Mouse (Mus musculus): Measurements from ENCODE around the gene Mfng. TPM values are rescaled to one million over a fixed set of nuclear protein-coding genes. Genes with fewer than 3 reads are reported as not detected.

The Mfng gene
- polyA plus RNA-seq, 1 experiment: 4.4 TPM

DNA sequence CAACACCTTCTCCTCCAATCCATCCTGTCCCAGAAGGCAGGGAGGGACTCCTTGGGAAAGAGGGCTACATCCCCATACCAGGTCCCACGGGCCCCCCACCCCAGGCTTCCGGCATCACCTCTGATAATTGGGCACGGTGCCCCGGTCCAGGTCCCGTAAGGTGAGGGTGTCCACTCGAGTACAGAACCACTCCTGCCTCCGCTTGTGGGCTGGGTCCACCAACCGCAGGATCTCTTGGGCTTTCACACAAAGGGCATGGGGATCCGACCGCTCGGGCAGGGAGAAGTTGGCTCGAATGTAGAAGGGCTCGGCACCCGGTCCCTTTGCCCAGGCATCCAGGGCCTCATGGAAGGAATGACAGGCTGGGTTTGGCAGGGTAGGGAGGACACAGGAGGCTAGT lies 7.1 kb upstream of the Mfng start:
- H3K4me3 ChIP-seq (ENCODE audit: low read depth, low read length): no peak overlapping the region
- H3K27ac ChIP-seq (ENCODE audit: insufficient read depth, low read length): no peak overlapping the region
- H3K9me3 ChIP-seq (replicated peaks; ENCODE audit: control insufficient read depth, insufficient read depth, low read length, poor library complexity, severe bottlenecking): no peaks in the 10 kb centered on the region
- TF ChIP-seq CTCF (IDR thresholded peaks at IDR 0.05; ENCODE audit: low read depth, low read length): no peak
- H3K4me1 ChIP-seq (ENCODE audit: control insufficient read depth, insufficient read depth, low read length): peaks cover 7% of the 10 kb centered on the region
- H3K9ac ChIP-seq (ENCODE audit: low read depth, poor library complexity, severe bottlenecking): no peak overlapping the region
- no peaks in the 10 kb centered on the region for H3K27me3 ChIP-seq (ENCODE audit: control insufficient read depth, insufficient read depth, low read length, poor library complexity, severe bottlenecking)
- peaks cover 3% of the 10 kb centered on the region; the same call in 1 of the 2 replicates for H3K36me3 ChIP-seq (ENCODE audit: control insufficient read depth, insufficient read depth, low read length, poor library complexity, severe bottlenecking)

DNA sequence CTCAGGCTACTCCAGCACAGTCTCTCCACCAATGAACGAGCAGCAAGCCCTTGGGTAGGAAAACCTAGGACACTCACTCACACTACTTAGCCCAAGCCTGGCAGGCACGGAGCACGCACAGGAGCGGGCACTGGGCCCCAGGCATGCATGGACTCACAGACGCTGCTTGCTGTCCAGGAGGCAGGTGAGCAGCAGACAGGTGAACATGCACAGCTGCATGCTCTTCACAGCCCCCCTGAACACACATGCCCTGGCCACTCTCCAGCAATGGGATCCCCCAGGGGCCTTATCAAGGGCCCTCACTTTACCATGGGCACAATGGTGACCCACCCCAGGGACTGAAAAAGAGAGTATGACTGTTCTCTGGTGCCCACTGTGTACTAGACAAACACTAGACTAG lies 6.4 kb upstream of the Mfng start:
- TF ChIP-seq CTCF (IDR thresholded peaks at IDR 0.05; ENCODE audit: low read depth, low read length): no peak
- no peak for TF ChIP-seq POLR2A (IDR thresholded peaks at IDR 0.05; ENCODE audit: insufficient read depth, low read length)
- no peak for TF ChIP-seq EP300 (IDR thresholded peaks at IDR 0.05; ENCODE audit: insufficient read depth, low read depth, low read length)
- Histone ChIP-seq H3K4me3 (ENCODE audit: low read depth, low read length) (no peak overlapping the region), H3K4me1 (ENCODE audit: control insufficient read depth, insufficient read depth, low read length) (peaks cover 7% of the 10 kb centered on the region), H3K27me3 (ENCODE audit: control insufficient read depth, insufficient read depth, low read length, poor library complexity, severe bottlenecking) (no peaks in the 10 kb centered on the region), H3K27ac (ENCODE audit: insufficient read depth, low read length) (no peak overlapping the region), H3K9ac (ENCODE audit: low read depth, poor library complexity, severe bottlenecking) (no peak overlapping the region), H3K36me3 (ENCODE audit: control insufficient read depth, insufficient read depth, low read length, poor library complexity, severe bottlenecking) (peaks cover 6% of the 10 kb centered on the region; the same call in 1 of the 2 replicates), H3K9me3 (replicated peaks; ENCODE audit: control insufficient read depth, insufficient read depth, low read length, poor library complexity, severe bottlenecking) (no peaks in the 10 kb centered on the region)

DNA sequence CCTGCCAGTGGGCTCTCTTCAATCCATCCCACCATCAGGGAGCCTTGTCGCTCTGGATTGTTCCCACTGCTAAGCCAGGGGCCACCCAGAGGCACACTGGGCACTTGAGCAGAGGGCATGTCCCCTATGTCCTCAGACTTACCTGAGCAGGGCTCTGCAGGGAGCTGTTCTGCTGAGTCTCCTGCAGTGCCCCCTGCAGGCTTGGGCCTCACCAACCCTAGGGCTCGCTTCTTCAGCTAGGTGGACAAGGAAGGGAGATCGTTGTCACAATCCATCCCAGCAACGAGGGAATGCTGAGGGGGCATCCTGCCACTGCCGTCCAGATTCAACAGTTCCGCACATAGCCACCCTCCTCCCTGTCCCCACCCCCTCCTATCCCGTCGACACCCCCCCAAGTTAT lies 6.0 kb upstream of the Mfng start:
- H3K36me3 ChIP-seq (ENCODE audit: control insufficient read depth, insufficient read depth, low read length, poor library complexity, severe bottlenecking): peaks cover 6% of the 10 kb centered on the region; the same call in 1 of the 2 replicates
- TF ChIP-seq POLR2A (IDR thresholded peaks at IDR 0.05; ENCODE audit: insufficient read depth, low read length) (no peak), CTCF (IDR thresholded peaks at IDR 0.05; ENCODE audit: low read depth, low read length) (peak; percentile 61)
- no peaks in the 10 kb centered on the region for H3K27me3 ChIP-seq (ENCODE audit: control insufficient read depth, insufficient read depth, low read length, poor library complexity, severe bottlenecking)
- peak overlapping the region; percentile 62 for H3K27ac ChIP-seq (ENCODE audit: insufficient read depth, low read length)
- H3K9me3 ChIP-seq (replicated peaks; ENCODE audit: control insufficient read depth, insufficient read depth, low read length, poor library complexity, severe bottlenecking): no peaks in the 10 kb centered on the region
- H3K9ac ChIP-seq (ENCODE audit: low read depth, poor library complexity, severe bottlenecking): no peak overlapping the region
- peaks cover 7% of the 10 kb centered on the region for H3K4me1 ChIP-seq (ENCODE audit: control insufficient read depth, insufficient read depth, low read length)
- H3K4me3 ChIP-seq (ENCODE audit: low read depth, low read length): no peak overlapping the region

DNA sequence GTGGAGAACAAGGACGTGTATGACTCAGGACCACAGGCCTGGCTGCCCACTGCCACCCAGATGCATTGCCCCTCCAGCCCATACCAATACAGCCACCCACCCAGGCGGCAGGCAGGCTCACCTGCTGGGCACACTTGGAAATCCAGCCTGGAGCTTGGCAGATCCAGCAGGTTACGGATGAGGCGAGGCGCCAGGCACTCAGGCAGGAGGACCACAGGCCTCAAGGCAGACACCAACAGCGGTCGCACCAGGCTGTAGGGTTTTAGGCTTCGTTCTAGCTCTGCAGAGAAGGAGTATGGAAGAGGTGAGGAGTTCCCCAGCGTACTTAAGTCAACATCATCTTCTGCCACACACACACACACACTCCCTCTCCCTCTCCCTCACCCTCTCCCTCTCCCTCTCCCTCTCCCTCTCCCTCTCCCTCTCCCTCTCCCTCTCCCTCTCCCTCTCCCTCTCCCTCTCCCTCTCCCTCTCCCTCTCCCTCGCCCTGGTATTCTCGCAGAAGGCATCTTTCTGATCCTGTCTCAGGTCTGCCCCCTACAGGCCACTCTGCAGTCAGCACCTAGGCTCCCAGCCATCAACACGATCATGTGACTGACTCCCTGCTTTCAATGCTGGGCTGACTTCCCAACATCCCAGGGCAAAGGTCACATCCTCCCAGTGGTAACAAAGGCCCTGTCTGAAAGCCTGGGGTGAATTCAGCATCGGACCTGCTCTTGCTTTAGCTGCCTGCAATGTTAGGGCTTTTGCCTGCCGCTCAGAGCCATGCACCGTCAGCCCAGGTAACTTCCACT lies 5.0 kb upstream of the Mfng start:
- H3K9me3 ChIP-seq (replicated peaks; ENCODE audit: control insufficient read depth, insufficient read depth, low read length, poor library complexity, severe bottlenecking): no peaks in the 10 kb centered on the region
- no peaks in the 10 kb centered on the region for H3K27me3 ChIP-seq (ENCODE audit: control insufficient read depth, insufficient read depth, low read length, poor library complexity, severe bottlenecking)
- H3K4me1 ChIP-seq (ENCODE audit: control insufficient read depth, insufficient read depth, low read length): peaks cover 6% of the 10 kb centered on the region
- H3K36me3 ChIP-seq (ENCODE audit: control insufficient read depth, insufficient read depth, low read length, poor library complexity, severe bottlenecking): peaks cover 6% of the 10 kb centered on the region; the same call in 1 of the 2 replicates
- peak overlapping the region; percentile 62 for H3K27ac ChIP-seq (ENCODE audit: insufficient read depth, low read length)
- no peak overlapping the region for H3K9ac ChIP-seq (ENCODE audit: low read depth, poor library complexity, severe bottlenecking)
- no peak overlapping the region for H3K4me3 ChIP-seq (ENCODE audit: low read depth, low read length)
- TF ChIP-seq EP300 (IDR thresholded peaks at IDR 0.05; ENCODE audit: insufficient read depth, low read depth, low read length) (peak; percentile 85), CTCF (IDR thresholded peaks at IDR 0.05; ENCODE audit: low read depth, low read length) (peak; percentile 86), POLR2A (IDR thresholded peaks at IDR 0.05; ENCODE audit: insufficient read depth, low read length) (no peak)

DNA sequence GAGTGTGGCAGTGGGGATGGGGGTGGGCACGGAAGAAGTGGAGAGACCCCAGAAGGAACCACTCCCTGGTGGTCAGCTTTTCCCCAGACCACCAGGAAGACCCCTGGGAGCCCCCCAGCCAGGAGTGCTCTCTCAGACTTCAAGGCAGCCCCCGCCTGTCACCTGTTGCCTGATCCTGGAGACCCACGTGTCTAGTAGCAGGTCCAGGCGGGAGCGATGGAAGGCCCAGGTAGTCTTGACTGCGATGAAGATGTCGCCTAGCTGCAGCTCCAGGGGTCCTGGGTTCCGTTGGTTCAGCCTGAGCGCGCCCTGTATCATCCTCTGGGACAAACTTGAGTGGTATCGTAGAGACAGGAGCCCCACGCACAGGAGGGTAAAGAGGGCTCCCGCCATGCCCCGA lies 419 bp downstream of the Mfng start:
- no peak overlapping the region for H3K27ac ChIP-seq (ENCODE audit: insufficient read depth, low read length)
- peak overlapping the region; percentile 65 for H3K4me3 ChIP-seq (ENCODE audit: low read depth, low read length)
- peak overlapping the region; percentile 67 for H3K9ac ChIP-seq (ENCODE audit: low read depth, poor library complexity, severe bottlenecking)
- no peaks in the 10 kb centered on the region for H3K27me3 ChIP-seq (ENCODE audit: control insufficient read depth, insufficient read depth, low read length, poor library complexity, severe bottlenecking)
- no peaks in the 10 kb centered on the region for H3K9me3 ChIP-seq (replicated peaks; ENCODE audit: control insufficient read depth, insufficient read depth, low read length, poor library complexity, severe bottlenecking)
- H3K36me3 ChIP-seq (ENCODE audit: control insufficient read depth, insufficient read depth, low read length, poor library complexity, severe bottlenecking): peaks cover 6% of the 10 kb centered on the region; the same call in 1 of the 2 replicates
- TF ChIP-seq EP300 (IDR thresholded peaks at IDR 0.05; ENCODE audit: insufficient read depth, low read depth, low read length) (no peak), CTCF (IDR thresholded peaks at IDR 0.05; ENCODE audit: low read depth, low read length) (no peak), POLR2A (IDR thresholded peaks at IDR 0.05; ENCODE audit: insufficient read depth, low read length) (no peak)
- H3K4me1 ChIP-seq (ENCODE audit: control insufficient read depth, insufficient read depth, low read length): peaks cover 8% of the 10 kb centered on the region

DNA sequence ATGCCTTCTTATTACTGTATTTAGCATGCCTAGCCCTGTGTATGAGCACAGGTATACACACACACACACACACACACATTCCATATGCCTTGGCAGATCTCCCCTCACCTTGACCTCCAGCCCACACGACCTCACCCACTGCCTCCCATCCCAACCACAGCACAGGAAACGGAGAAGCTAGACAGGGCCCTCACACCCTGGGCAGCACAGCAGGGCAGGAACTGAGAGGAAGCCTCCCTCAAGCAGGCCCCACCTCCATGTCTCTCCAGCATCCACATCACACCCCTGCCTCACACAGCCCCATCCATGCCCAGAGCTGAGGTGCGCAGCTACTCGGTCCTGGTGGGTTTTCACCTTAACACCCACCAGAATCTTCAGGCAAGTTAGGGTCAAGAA lies 909 bp downstream of the Mfng start:
- TF ChIP-seq POLR2A (IDR thresholded peaks at IDR 0.05; ENCODE audit: insufficient read depth, low read length): no peak
- no peak for TF ChIP-seq EP300 (IDR thresholded peaks at IDR 0.05; ENCODE audit: insufficient read depth, low read depth, low read length)
- TF ChIP-seq CTCF (IDR thresholded peaks at IDR 0.05; ENCODE audit: low read depth, low read length): no peak
- H3K4me3 ChIP-seq (ENCODE audit: low read depth, low read length): peak overlapping the region; percentile 11
- H3K4me1 ChIP-seq (ENCODE audit: control insufficient read depth, insufficient read depth, low read length): peaks cover 8% of the 10 kb centered on the region
- no peaks in the 10 kb centered on the region for H3K27me3 ChIP-seq (ENCODE audit: control insufficient read depth, insufficient read depth, low read length, poor library complexity, severe bottlenecking)
- H3K36me3 ChIP-seq (ENCODE audit: control insufficient read depth, insufficient read depth, low read length, poor library complexity, severe bottlenecking): peaks cover 6% of the 10 kb centered on the region; the same call in 1 of the 2 replicates
- no peak overlapping the region for H3K27ac ChIP-seq (ENCODE audit: insufficient read depth, low read length)
- no peaks in the 10 kb centered on the region for H3K9me3 ChIP-seq (replicated peaks; ENCODE audit: control insufficient read depth, insufficient read depth, low read length, poor library complexity, severe bottlenecking)
- peak overlapping the region; percentile 67 for H3K9ac ChIP-seq (ENCODE audit: low read depth, poor library complexity, severe bottlenecking)
